ENCODE assay signal across 16 mouse cellular contexts in genomic region chr6:38109160-38109795, GRCm38 (mm10). TPM values are rescaled to one million over a fixed set of nuclear protein-coding genes. Genes with fewer than 3 reads are reported as not detected.
DNase-seq lines count a peak whose midpoint lies in the region; ATAC-seq and TF ChIP-seq lines count a peak whose summit lies in the region.
"Had no signal": no experiment of that assay in that cellular context is flagged by ENCODE, and none has a peak within 500 bp of the region (broad histone marks: within the 10 kb centered on the region; RNA-seq: fewer than 3 reads in every experiment).

Tmem213 (plus strand) TSS chr6:38109255.

- H3K27me3 ChIP-seq in heart, embryonic 11.5 days (ENCODE audit: control insufficient read depth, insufficient read depth, low read length): no peaks in the 10 kb centered on the region
- H3K27me3 ChIP-seq in midbrain, embryonic 11.5 days (ENCODE audit: control insufficient read depth, insufficient read depth, low read length): no peaks in the 10 kb centered on the region
- no peaks in the 10 kb centered on the region for H3K27me3 ChIP-seq in midbrain, embryonic 16.5 days (ENCODE audit: control insufficient read depth, insufficient read depth, low read depth, low read length)
- H3K27me3 ChIP-seq in kidney, postnatal 0 days (ENCODE audit: insufficient read depth, low read length): no peaks in the 10 kb centered on the region
- H3K27me3 ChIP-seq in stomach, embryonic 16.5 days (ENCODE audit: control insufficient read depth, insufficient read depth, low read length): no peaks in the 10 kb centered on the region
- H3K27me3 ChIP-seq: midbrain, embryonic 12.5 days; neural tube, embryonic 12.5 days had no signal

- ATAC-seq in heart, embryonic 11.5 days (replicated peaks; ENCODE audit: insufficient number of reproducible peaks, low FRiP score, low TSS enrichment): no peak
- no peak for ATAC-seq in midbrain, embryonic 11.5 days (ENCODE audit: low FRiP score)
- no peak for ATAC-seq in midbrain, embryonic 16.5 days
- peak; percentile 65 for ATAC-seq in kidney, postnatal 0 days (replicated peaks; ENCODE audit: low FRiP score, low read depth)
- ATAC-seq in stomach, embryonic 16.5 days (ENCODE audit: insufficient read depth, low FRiP score): no peak
- ATAC-seq: intestine, embryonic 16.5 days had no signal

- H3K36me3 ChIP-seq in heart, embryonic 11.5 days (ENCODE audit: control insufficient read depth, insufficient read depth, low read length): no peaks in the 10 kb centered on the region
- no peaks in the 10 kb centered on the region for H3K36me3 ChIP-seq in midbrain, embryonic 11.5 days (ENCODE audit: control insufficient read depth, insufficient read depth, low read length)
- H3K36me3 ChIP-seq in midbrain, embryonic 16.5 days (ENCODE audit: control insufficient read depth, insufficient read depth, low read length): no peaks in the 10 kb centered on the region
- no peaks in the 10 kb centered on the region for H3K36me3 ChIP-seq in kidney, postnatal 0 days (ENCODE audit: insufficient read depth, low read length)
- H3K36me3 ChIP-seq in stomach, embryonic 16.5 days (ENCODE audit: control insufficient read depth, insufficient read depth, low read length): no peaks in the 10 kb centered on the region
- H3K36me3 ChIP-seq: midbrain, embryonic 12.5 days; neural tube, embryonic 12.5 days had no signal

- DNase-seq in heart, postnatal 14 days: no peak
- DNase-seq in midbrain, embryonic 11.5 days (ENCODE audit: low spot score, missing footprints): peak; percentile 31
- no peak for DNase-seq in kidney, postnatal 0 days (ENCODE audit: low spot score)
- DNase-seq in cerebellum, postnatal 25 days: no peak
- no peak for DNase-seq in thymus, postnatal 25 days
- DNase-seq: cerebellum, adult 9-11 months; heart, postnatal 36 days had no signal

- 22% methylated on average over 9 of the region's 9 CpGs for WGBS in heart, embryonic 11.5 days (ENCODE audit: insufficient replicate concordance)
- WGBS in midbrain, embryonic 11.5 days: 24% methylated on average over 9 of the region's 9 CpGs
- WGBS in midbrain, embryonic 16.5 days: 27% methylated on average over 9 of the region's 9 CpGs
- WGBS in kidney, postnatal 0 days: 23% methylated on average over 9 of the region's 9 CpGs
- 23% methylated on average over 9 of the region's 9 CpGs for WGBS in stomach, embryonic 16.5 days

- H3K4me3 ChIP-seq in heart, embryonic 11.5 days (ENCODE audit: low read depth, low read length): no peak within 1 kb of the TSS
- no peak within 1 kb of the TSS for H3K4me3 ChIP-seq in midbrain, embryonic 11.5 days (ENCODE audit: low read depth, low read length)
- H3K4me3 ChIP-seq in midbrain, embryonic 16.5 days (ENCODE audit: low read depth, low read length): no peak within 1 kb of the TSS
- H3K4me3 ChIP-seq in kidney, postnatal 0 days (replicated peaks; ENCODE audit: low read depth, low read length): peak within 1 kb of the TSS; percentile 24
- H3K4me3 ChIP-seq in stomach, embryonic 16.5 days (replicated peaks; ENCODE audit: low read length): no peak within 1 kb of the TSS
- H3K4me3 ChIP-seq: erythroblast, embryonic 14.5 days; midbrain, embryonic 12.5 days; neural tube, embryonic 12.5 days had no signal

- H3K9ac ChIP-seq in heart, embryonic 11.5 days (ENCODE audit: low read depth, low read length): 0 out of 2 replicates have a peak within 1 kb of the TSS, but pooled peaks have one; percentile 4
- no peak within 1 kb of the TSS for H3K9ac ChIP-seq in midbrain, embryonic 11.5 days (ENCODE audit: low read length)
- no peak within 1 kb of the TSS for H3K9ac ChIP-seq in midbrain, embryonic 16.5 days (ENCODE audit: low read depth, low read length)
- H3K9ac ChIP-seq in kidney, postnatal 0 days (ENCODE audit: low read depth, low read length): peak within 1 kb of the TSS; percentile 55
- H3K9ac ChIP-seq in stomach, embryonic 16.5 days (ENCODE audit: low read length): no peak within 1 kb of the TSS
- H3K9ac ChIP-seq: liver, embryonic 14.5 days; midbrain, embryonic 12.5 days; neural tube, embryonic 12.5 days had no signal

- H3K9me3 ChIP-seq in heart, embryonic 11.5 days (replicated peaks; ENCODE audit: control insufficient read depth, low read length): no peaks in the 10 kb centered on the region
- H3K9me3 ChIP-seq in midbrain, embryonic 11.5 days (ENCODE audit: control insufficient read depth, low read length): no peaks in the 10 kb centered on the region
- no peaks in the 10 kb centered on the region for H3K9me3 ChIP-seq in midbrain, embryonic 16.5 days (replicated peaks; ENCODE audit: control insufficient read depth, low read length, poor library complexity, severe bottlenecking)
- no peaks in the 10 kb centered on the region for H3K9me3 ChIP-seq in kidney, postnatal 0 days (replicated peaks; ENCODE audit: low read length)
- H3K9me3 ChIP-seq in stomach, embryonic 16.5 days (replicated peaks; ENCODE audit: control insufficient read depth, low read length): no peaks in the 10 kb centered on the region
- H3K9me3 ChIP-seq: midbrain, embryonic 12.5 days; neural tube, embryonic 12.5 days had no signal

- no peak for TF ChIP-seq CTCF in kidney, postnatal 0 days (IDR thresholded peaks at IDR 0.05; ENCODE audit: low read depth)

- intact Hi-C loops in heart, postnatal 14 days (cut with DNase I): no loop called here

- no peak within 1 kb of the TSS for H3K27ac ChIP-seq in heart, embryonic 11.5 days (ENCODE audit: low read depth, low read length)
- no peak within 1 kb of the TSS for H3K27ac ChIP-seq in midbrain, embryonic 11.5 days (ENCODE audit: low read depth, low read length)
- no peak within 1 kb of the TSS for H3K27ac ChIP-seq in midbrain, embryonic 16.5 days (ENCODE audit: low read length)
- peak within 1 kb of the TSS; percentile 83 for H3K27ac ChIP-seq in kidney, postnatal 0 days
- H3K27ac ChIP-seq in stomach, embryonic 16.5 days (ENCODE audit: low read length): no peak within 1 kb of the TSS
- H3K27ac ChIP-seq: liver, embryonic 14.5 days; midbrain, embryonic 12.5 days; neural tube, embryonic 12.5 days had no signal

- H3K4me2 ChIP-seq in heart, embryonic 11.5 days: peak within 1 kb of the TSS; percentile 43
- no peak within 1 kb of the TSS for H3K4me2 ChIP-seq in midbrain, embryonic 11.5 days
- H3K4me2 ChIP-seq in midbrain, embryonic 16.5 days (ENCODE audit: low read length): no peak within 1 kb of the TSS
- H3K4me2 ChIP-seq in kidney, postnatal 0 days (ENCODE audit: low read length): peak within 1 kb of the TSS; percentile 46
- H3K4me2 ChIP-seq in stomach, embryonic 16.5 days (ENCODE audit: low read depth, low read length): peak within 1 kb of the TSS; percentile 19
- H3K4me2 ChIP-seq: midbrain, embryonic 12.5 days; neural tube, embryonic 12.5 days had no signal

- H3K4me1 ChIP-seq in heart, embryonic 11.5 days (ENCODE audit: control insufficient read depth, insufficient read depth, low read length): no peaks in the 10 kb centered on the region; the same call in 1 of the 2 replicates
- H3K4me1 ChIP-seq in midbrain, embryonic 11.5 days (ENCODE audit: control insufficient read depth, insufficient read depth, low read length): no peaks in the 10 kb centered on the region
- 0 out of 2 replicates have a peak, but pooled peaks cover 4% of the 10 kb centered on the region for H3K4me1 ChIP-seq in midbrain, embryonic 16.5 days (ENCODE audit: control insufficient read depth, insufficient read depth, low read length)
- peaks cover 7% of the 10 kb centered on the region; the same call in 1 of the 2 replicates for H3K4me1 ChIP-seq in kidney, postnatal 0 days (replicated peaks; ENCODE audit: insufficient read depth, low read length)
- H3K4me1 ChIP-seq in stomach, embryonic 16.5 days (ENCODE audit: control insufficient read depth, insufficient read depth, low read length): no peaks in the 10 kb centered on the region; the same call in 1 of the 2 replicates
- H3K4me1 ChIP-seq: midbrain, embryonic 12.5 days; neural tube, embryonic 12.5 days had no signal

RNA-seq across cellular contexts. Expression of gene Tmem213, which starts in this region (rescaled TPM):
- not detected in 2 replicates for polyA plus RNA-seq in heart, embryonic 11.5 days (2014; fragmentation: Nextera tagmentation; extraction: Ambion mirVana)
- total RNA-seq in heart, postnatal 14 days (2021): not detected
- polyA plus RNA-seq in midbrain, embryonic 11.5 days (2014; fragmentation: Nextera tagmentation; extraction: Ambion mirVana): not detected in 2 replicates
- not detected in 2 replicates for polyA plus RNA-seq in midbrain, embryonic 16.5 days (2015; fragmentation: Nextera tagmentation; extraction: Ambion mirVana)
- polyA plus RNA-seq in kidney, postnatal 0 days (2015; fragmentation: Nextera tagmentation; extraction: Ambion mirVana): 198 and 199 TPM in 2 replicates
- 2.6 and 2.9 TPM in 2 replicates for polyA plus RNA-seq in stomach, embryonic 16.5 days (2015; fragmentation: Nextera tagmentation; extraction: Ambion mirVana)
- total RNA-seq: heart, postnatal 36 days; left cerebral cortex, adult 8-10 months had no signal
- polyA plus RNA-seq: erythroblast, embryonic 14.5 days; intestine, embryonic 16.5 days; liver, embryonic 14.5 days; midbrain, embryonic 12.5 days; neural tube, embryonic 12.5 days had no signal

Comparison
In these comparisons a context has a peak if more than half of its experiments do, and no peak if none do; other contexts are left out.
1. RNA of gene Tmem213 (polyA plus RNA-seq): 198 to 199 TPM in kidney, postnatal 0 days; 2.6 to 2.9 TPM in stomach, embryonic 16.5 days, not detected in heart, embryonic 11.5 days, not detected in midbrain, embryonic 11.5 days and not detected in midbrain, embryonic 16.5 days; every median in the first group is over 10 times any median in the second.
2. Peak in DNase-seq in midbrain, embryonic 11.5 days; RNA of the gene not detected or under 1 TPM.
3. H3K4me2 ChIP-seq: peak in heart, embryonic 11.5 days (single experiment), kidney, postnatal 0 days (single experiment) and stomach, embryonic 16.5 days (single experiment); none in midbrain, embryonic 11.5 days (single experiment) and midbrain, embryonic 16.5 days (single experiment).
4. H3K9ac ChIP-seq: peak in heart, embryonic 11.5 days (single experiment) and kidney, postnatal 0 days (single experiment); none in midbrain, embryonic 11.5 days (single experiment), midbrain, embryonic 16.5 days (single experiment) and stomach, embryonic 16.5 days (single experiment).